Mouse (Mus musculus) hindbrain, postnatal 0 days (tissue): ENCODE measurements at regions not wholly inside any gene's neighbourhood (a gene's known extent, or its start where the extent isn't known, plus 50 kb on each side); places are given as distances from the start of the nearest gene placed in this dataset.

Experiments
- ATAC-seq: fragments of 200-750 bp; cut with Nextera tagmentation; 2 replicates; pipeline ENCODE4 v1.8.0; 2017; ENCODE audit warnings: mild to moderate bottlenecking, moderate TSS enrichment, moderate library complexity
- DNase-seq: peaks from one replicate; pipeline ENCODE4 v3.0.0-alpha.2; 2015; ENCODE audit warnings: low spot score
- H3K27ac ChIP-seq: fragments of 300-500 bp; sonication (generic); 2 replicates; pipeline ENCODE4 v1.5.1; 2014; ENCODE audit warnings: mild to moderate bottlenecking
- H3K27me3 ChIP-seq: fragments of 300-500 bp; sonication (generic); 2 replicates; pipeline ENCODE4 v1.6.1; 2014; ENCODE audit warnings: low read length, mixed read lengths; ENCODE audit not compliant: insufficient read depth
- H3K36me3 ChIP-seq: fragments of 300-500 bp; sonication (generic); 2 replicates; pipeline ENCODE4 v1.6.1; 2014; ENCODE audit warnings: low read length, mixed read lengths; ENCODE audit not compliant: insufficient read depth
- H3K4me1 ChIP-seq: fragments of 300-500 bp; sonication (generic); 2 replicates; pipeline ENCODE4 v1.6.1; 2014; ENCODE audit warnings: antibody characterized with exemption, low read length, mixed read lengths; ENCODE audit not compliant: insufficient read depth
- H3K4me2 ChIP-seq: fragments of 300-500 bp; sonication (generic); 2 replicates; pipeline ENCODE4 v1.6.1; 2014; ENCODE audit warnings: low read depth, mild to moderate bottlenecking, low read length, moderate library complexity, mixed read lengths
- H3K4me3 ChIP-seq: fragments of 300-500 bp; sonication (generic); 2 replicates; pipeline ENCODE4 v1.5.1; 2014; ENCODE audit warnings: low read length
- H3K9ac ChIP-seq: fragments of 300-500 bp; sonication (generic); replicated peaks from 2 replicates; pipeline ENCODE4 v1.6.1; 2014; ENCODE audit warnings: mild to moderate bottlenecking, low read length, moderate library complexity, mixed read lengths
- H3K9me3 ChIP-seq: fragments of 300-500 bp; sonication (generic); 2 replicates; pipeline ENCODE4 v1.6.1; 2016; ENCODE audit warnings: low read length, mixed read lengths
- CTCF ChIP-seq: IDR thresholded peaks from 2 replicates; pipeline ENCODE4 v1.5.1; 2016; ENCODE audit warnings: antibody characterized with exemption, control low read depth, low read depth
- WGBS: fragments of 180-500 bp; shearing (Covaris S2); extraction: QIAGEN DNeasy Blood & Tissue Kit; methylation state at CpG from one replicate; pipeline ENCODE4 v1.1.7; 2014; 5-methylcytosine and 5-hydroxymethylcytosine counted together

- 69% methylated on average over 6 of the region's 6 CpGs for WGBS
Measured at GRCm38 (mm10) chr15:13302672-13303071, 129.2 kb upstream of the Cdh6 start.

GRCm38 (mm10) chr15:13296967-13297366, 123.5 kb upstream of the Cdh6 start:
- peak; percentile 53 for ATAC-seq
- Histone ChIP-seq H3K36me3 (no peaks in the 10 kb centered on the region), H3K9ac (no peak overlapping the region), H3K4me3 (no peak overlapping the region), H3K27me3 (no peaks in the 10 kb centered on the region), H3K4me2 (no peak overlapping the region), H3K9me3 (no peaks in the 10 kb centered on the region), H3K27ac (no peak overlapping the region), H3K4me1 (no peaks in the 10 kb centered on the region)
- TF ChIP-seq CTCF = no peak
- DNase-seq = peak; percentile 31
- WGBS = 58% methylated on average over 6 of the region's 6 CpGs

More at GRCm38 (mm10) chr15:13302672-13303071, 129.2 kb upstream of the Cdh6 start:
- H3K9me3 ChIP-seq = no peaks in the 10 kb centered on the region
- no peak overlapping the region for H3K27ac ChIP-seq
- no peak overlapping the region for H3K9ac ChIP-seq
- H3K4me3 ChIP-seq = no peak overlapping the region
- peak; percentile 27 for DNase-seq
- H3K4me1 ChIP-seq = no peaks in the 10 kb centered on the region
- ATAC-seq = no peak
- no peak overlapping the region for H3K4me2 ChIP-seq
- no peaks in the 10 kb centered on the region for H3K27me3 ChIP-seq
- H3K36me3 ChIP-seq = no peaks in the 10 kb centered on the region
- TF ChIP-seq CTCF = no peak

- Histone ChIP-seq H3K4me1 (no peaks in the 10 kb centered on the region), H3K4me3 (no peak overlapping the region), H3K27me3 (no peaks in the 10 kb centered on the region), H3K36me3 (no peaks in the 10 kb centered on the region), H3K9me3 (no peaks in the 10 kb centered on the region), H3K9ac (no peak overlapping the region), H3K4me2 (no peak overlapping the region), H3K27ac (no peak overlapping the region)
- 74% methylated on average over 3 of the region's 3 CpGs for WGBS
- ATAC-seq (no peak), DNase-seq (no peak)
- no peak for TF ChIP-seq CTCF
Measured at GRCm38 (mm10) chr15:13289064-13289463, 115.6 kb upstream of the Cdh6 start.

GRCm38 (mm10) chr15:13287878-13288277, 114.4 kb upstream of the Cdh6 start:
- Histone ChIP-seq H3K9me3 (no peaks in the 10 kb centered on the region), H3K4me3 (0 out of 2 replicates have a peak overlapping the region, but pooled peaks have one; percentile 3), H3K27me3 (no peaks in the 10 kb centered on the region), H3K4me1 (no peaks in the 10 kb centered on the region), H3K36me3 (no peaks in the 10 kb centered on the region), H3K9ac (no peak overlapping the region), H3K27ac (no peak overlapping the region), H3K4me2 (peak overlapping the region; percentile 33)
- DNase-seq (no peak), ATAC-seq (no peak)
- TF ChIP-seq CTCF = no peak
- 53% methylated on average over 11 of the region's 11 CpGs for WGBS

GRCm38 (mm10) chr15:13285355-13285754, 111.9 kb upstream of the Cdh6 start:
- DNase-seq (no peak), ATAC-seq (no peak)
- H3K4me3 ChIP-seq = no peak overlapping the region
- H3K9ac ChIP-seq = no peak overlapping the region
- 61% methylated on average over 3 of the region's 3 CpGs for WGBS
- no peak for TF ChIP-seq CTCF
- no peaks in the 10 kb centered on the region for H3K9me3 ChIP-seq
- H3K4me2 ChIP-seq = no peak overlapping the region
- H3K27me3 ChIP-seq = no peaks in the 10 kb centered on the region
- H3K4me1 ChIP-seq = no peaks in the 10 kb centered on the region
- no peaks in the 10 kb centered on the region for H3K36me3 ChIP-seq
- no peak overlapping the region for H3K27ac ChIP-seq

- H3K9ac ChIP-seq = no peak overlapping the region
- H3K4me1 ChIP-seq = no peaks in the 10 kb centered on the region
- H3K27ac ChIP-seq = no peak overlapping the region
- WGBS = 72% methylated on average over 2 of the region's 2 CpGs
- H3K27me3 ChIP-seq = no peaks in the 10 kb centered on the region
- ATAC-seq (no peak), DNase-seq (no peak)
- H3K9me3 ChIP-seq = no peaks in the 10 kb centered on the region
- H3K4me2 ChIP-seq = no peak overlapping the region
- no peak for TF ChIP-seq CTCF
- H3K4me3 ChIP-seq = no peak overlapping the region
- H3K36me3 ChIP-seq = no peaks in the 10 kb centered on the region
Measured at GRCm38 (mm10) chr15:13284219-13284618, 110.7 kb upstream of the Cdh6 start.

- 80% methylated on average over 5 of the region's 5 CpGs for WGBS
- ATAC-seq (no peak), DNase-seq (no peak)
- no peak overlapping the region for H3K4me3 ChIP-seq
- H3K27ac ChIP-seq = no peak overlapping the region
- no peak overlapping the region for H3K9ac ChIP-seq
- H3K36me3 ChIP-seq = no peaks in the 10 kb centered on the region
- no peaks in the 10 kb centered on the region for H3K4me1 ChIP-seq
- H3K27me3 ChIP-seq = no peaks in the 10 kb centered on the region
- no peak overlapping the region for H3K4me2 ChIP-seq
- TF ChIP-seq CTCF = no peak
- no peaks in the 10 kb centered on the region for H3K9me3 ChIP-seq
Measured at GRCm38 (mm10) chr15:13283106-13283505, 109.6 kb upstream of the Cdh6 start.
